Mouse (Mus musculus): ENCODE measurements around the gene Akt2. TPM values are rescaled to one million over a fixed set of nuclear protein-coding genes. Genes with fewer than 3 reads are reported as not detected.

The Akt2 gene
- polyA plus RNA-seq, 1 experiment from 2014 or later, result 72.3 TPM

DNA sequence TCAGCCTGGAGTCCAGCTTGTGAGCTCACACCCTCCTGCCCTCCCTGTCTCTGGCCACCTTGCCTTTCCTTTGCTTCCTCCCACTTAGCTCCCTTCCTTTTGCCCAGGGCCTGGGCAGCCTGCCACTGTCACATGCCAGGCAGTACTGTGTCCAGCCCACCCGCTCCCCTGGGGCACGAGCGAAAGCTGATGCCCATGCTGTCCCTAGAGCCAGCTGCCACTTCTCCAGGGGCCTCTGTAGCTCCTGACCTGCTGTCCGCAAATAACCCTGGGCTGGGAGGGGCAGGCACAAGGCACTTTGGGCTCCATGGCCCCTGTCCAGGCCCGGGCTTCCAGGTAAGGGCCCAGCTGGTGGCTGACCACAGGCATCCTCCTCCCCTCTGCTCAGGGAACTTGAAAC lies 16.2 kb downstream of the Akt2 start:
- no peaks in the 10 kb centered on the region for H3K4me1 ChIP-seq (replicated peaks; ENCODE audit: control insufficient read depth, insufficient read depth, low read length)
- ATAC-seq (replicated peaks; ENCODE audit: low FRiP score) (no peak), DNase-seq (ENCODE audit: low spot score) (no peak)
- no peaks in the 10 kb centered on the region for H3K9me3 ChIP-seq (ENCODE audit: control insufficient read depth, low read length)
- H3K27me3 ChIP-seq (ENCODE audit: control insufficient read depth, insufficient read depth, low read length), result no peaks in the 10 kb centered on the region
- 92% methylated on average over 5 of the region's 5 CpGs for WGBS
- H3K4me2 ChIP-seq (ENCODE audit: low read depth, low read length, severe bottlenecking), result no peak overlapping the region
- no peak overlapping the region for H3K4me3 ChIP-seq (ENCODE audit: low read depth, low read length)
- no peak overlapping the region for H3K9ac ChIP-seq (ENCODE audit: low read length)
- H3K36me3 ChIP-seq (ENCODE audit: control insufficient read depth, insufficient read depth, low read length), result no peaks in the 10 kb centered on the region; the same call in 1 of the 2 replicates
- no peak overlapping the region for H3K27ac ChIP-seq (ENCODE audit: low read depth, low read length)

DNA sequence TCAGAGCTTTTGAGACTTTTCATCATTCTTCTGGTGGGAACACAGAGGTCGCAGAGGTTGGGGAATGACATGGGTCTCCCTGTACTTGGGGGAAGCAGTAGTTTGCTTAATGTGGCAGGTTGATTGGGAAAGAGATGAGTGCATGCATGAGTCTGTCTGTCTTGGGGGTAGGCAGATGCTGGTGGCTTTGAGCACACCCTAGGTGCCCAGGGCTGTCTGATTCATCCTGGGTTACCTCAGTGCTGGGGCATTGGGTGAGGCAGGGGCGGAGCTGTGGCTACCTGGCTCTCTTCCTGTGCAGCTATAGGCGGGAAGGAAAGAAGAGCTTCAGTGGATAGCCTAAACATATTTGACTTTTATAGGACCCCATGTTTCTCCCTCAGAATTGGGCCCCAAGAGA lies 16.8 kb downstream of the Akt2 start:
- H3K27me3 ChIP-seq (ENCODE audit: control insufficient read depth, insufficient read depth, low read length), result no peaks in the 10 kb centered on the region
- H3K4me3 ChIP-seq (ENCODE audit: low read depth, low read length), result no peak overlapping the region
- ATAC-seq (replicated peaks; ENCODE audit: low FRiP score) (no peak), DNase-seq (ENCODE audit: low spot score) (no peak)
- H3K36me3 ChIP-seq (ENCODE audit: control insufficient read depth, insufficient read depth, low read length), result no peaks in the 10 kb centered on the region; the same call in 1 of the 2 replicates
- no peaks in the 10 kb centered on the region; the same call in 1 of the 2 replicates for H3K4me1 ChIP-seq (replicated peaks; ENCODE audit: control insufficient read depth, insufficient read depth, low read length)
- H3K27ac ChIP-seq (ENCODE audit: low read depth, low read length), result no peak overlapping the region
- H3K9ac ChIP-seq (ENCODE audit: low read length), result no peak overlapping the region
- H3K9me3 ChIP-seq (ENCODE audit: control insufficient read depth, low read length), result no peaks in the 10 kb centered on the region
- no peak overlapping the region for H3K4me2 ChIP-seq (ENCODE audit: low read depth, low read length, severe bottlenecking)
- 86% methylated on average over 3 of the region's 3 CpGs for WGBS

DNA sequence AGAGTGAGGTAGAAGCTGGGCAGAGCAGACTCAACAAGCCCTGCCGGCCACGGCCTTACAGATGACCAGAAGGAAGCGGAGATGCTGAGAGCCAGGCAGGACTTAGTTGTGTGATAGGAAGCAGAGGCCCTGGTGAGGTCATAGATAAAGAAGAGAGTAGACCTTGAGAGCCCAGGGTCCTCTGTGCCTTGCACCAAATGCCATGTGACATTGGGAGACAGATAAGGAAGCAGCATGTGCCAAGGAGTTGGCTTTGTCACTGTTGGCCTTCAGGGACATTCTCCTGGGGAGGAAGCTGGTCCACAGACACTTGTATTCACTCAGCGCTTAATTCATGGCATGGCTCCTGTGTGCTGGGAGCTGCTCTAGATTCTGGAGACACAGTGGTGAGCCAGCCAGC lies 17.9 kb downstream of the Akt2 start:
- H3K27ac ChIP-seq (ENCODE audit: low read depth, low read length), result no peak overlapping the region
- H3K36me3 ChIP-seq (ENCODE audit: control insufficient read depth, insufficient read depth, low read length), result no peaks in the 10 kb centered on the region; the same call in 1 of the 2 replicates
- H3K9ac ChIP-seq (ENCODE audit: low read length), result no peak overlapping the region
- no peak overlapping the region for H3K4me3 ChIP-seq (ENCODE audit: low read depth, low read length)
- H3K27me3 ChIP-seq (ENCODE audit: control insufficient read depth, insufficient read depth, low read length), result no peaks in the 10 kb centered on the region
- no peaks in the 10 kb centered on the region for H3K9me3 ChIP-seq (ENCODE audit: control insufficient read depth, low read length)
- DNase-seq (ENCODE audit: low spot score) (no peak), ATAC-seq (replicated peaks; ENCODE audit: low FRiP score) (no peak)
- H3K4me1 ChIP-seq (replicated peaks; ENCODE audit: control insufficient read depth, insufficient read depth, low read length), result peaks cover 2% of the 10 kb centered on the region; the same call in 1 of the 2 replicates
- WGBS, result 96% methylated on average over 4 of the region's 4 CpGs
- H3K4me2 ChIP-seq (ENCODE audit: low read depth, low read length, severe bottlenecking), result no peak overlapping the region

DNA sequence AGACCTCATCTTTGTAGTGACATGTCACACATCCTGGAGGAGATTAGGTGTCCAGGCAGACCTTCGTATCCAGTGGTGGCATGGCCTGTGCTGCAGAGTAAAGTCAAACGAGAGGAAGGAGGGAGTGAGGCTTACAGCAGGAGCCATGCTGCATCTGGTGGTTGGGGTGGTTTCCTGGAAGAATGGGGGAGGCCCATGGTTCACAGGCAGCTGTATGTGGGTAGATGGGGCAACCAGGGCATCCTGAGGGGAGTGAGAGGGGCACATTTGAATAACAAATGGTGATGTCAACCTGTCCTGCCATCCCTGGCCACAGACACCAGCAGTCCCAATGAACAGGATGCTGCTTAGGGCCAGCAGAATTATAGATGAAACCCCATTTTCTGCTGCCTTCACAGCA lies 18.3 kb downstream of the Akt2 start:
- H3K4me3 ChIP-seq (ENCODE audit: low read depth, low read length), result no peak overlapping the region
- ATAC-seq (replicated peaks; ENCODE audit: low FRiP score), result no peak
- H3K27me3 ChIP-seq (ENCODE audit: control insufficient read depth, insufficient read depth, low read length), result no peaks in the 10 kb centered on the region
- 97% methylated on average over 2 of the region's 2 CpGs for WGBS
- peaks cover 2% of the 10 kb centered on the region; the same call in 1 of the 2 replicates for H3K4me1 ChIP-seq (replicated peaks; ENCODE audit: control insufficient read depth, insufficient read depth, low read length)
- no peak overlapping the region for H3K4me2 ChIP-seq (ENCODE audit: low read depth, low read length, severe bottlenecking)
- no peaks in the 10 kb centered on the region for H3K9me3 ChIP-seq (ENCODE audit: control insufficient read depth, low read length)
- no peak overlapping the region for H3K9ac ChIP-seq (ENCODE audit: low read length)
- H3K27ac ChIP-seq (ENCODE audit: low read depth, low read length), result no peak overlapping the region
- no peaks in the 10 kb centered on the region; the same call in 1 of the 2 replicates for H3K36me3 ChIP-seq (ENCODE audit: control insufficient read depth, insufficient read depth, low read length)
- DNase-seq (ENCODE audit: low spot score), result no peak

DNA sequence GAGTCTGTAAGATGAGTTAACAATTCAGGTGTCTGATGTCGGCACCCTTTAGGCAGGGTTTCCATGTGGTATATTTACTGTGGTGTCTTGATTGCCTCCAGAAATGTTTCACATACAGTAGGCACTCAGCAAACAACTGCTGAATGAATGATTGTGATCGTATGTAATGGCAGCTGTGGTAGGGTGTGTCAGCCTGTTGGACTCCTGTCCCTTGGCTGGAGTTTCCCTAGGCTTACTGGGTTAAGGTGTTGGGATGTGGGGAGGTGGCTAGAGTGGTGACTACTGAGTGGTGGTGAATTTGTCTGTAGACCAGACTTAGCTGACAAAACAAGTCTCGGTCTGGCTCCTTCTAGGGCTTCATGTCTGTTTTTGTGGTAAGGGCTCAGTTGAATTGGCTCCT lies 19.0 kb downstream of the Akt2 start:
- Histone ChIP-seq H3K4me2 (ENCODE audit: low read depth, low read length, severe bottlenecking) (no peak overlapping the region), H3K4me1 (replicated peaks; ENCODE audit: control insufficient read depth, insufficient read depth, low read length) (peaks cover 2% of the 10 kb centered on the region; the same call in 1 of the 2 replicates), H3K27ac (ENCODE audit: low read depth, low read length) (no peak overlapping the region), H3K27me3 (ENCODE audit: control insufficient read depth, insufficient read depth, low read length) (no peaks in the 10 kb centered on the region), H3K36me3 (ENCODE audit: control insufficient read depth, insufficient read depth, low read length) (no peaks in the 10 kb centered on the region; the same call in 1 of the 2 replicates), H3K9me3 (ENCODE audit: control insufficient read depth, low read length) (no peaks in the 10 kb centered on the region), H3K4me3 (ENCODE audit: low read depth, low read length) (no peak overlapping the region), H3K9ac (ENCODE audit: low read length) (no peak overlapping the region)
- WGBS, result 93% methylated on average over 3 of the region's 3 CpGs
- DNase-seq (ENCODE audit: low spot score), result no peak
- ATAC-seq (replicated peaks; ENCODE audit: low FRiP score), result no peak

- no peak for DNase-seq (ENCODE audit: low spot score)
- Histone ChIP-seq H3K4me1 (replicated peaks; ENCODE audit: control insufficient read depth, insufficient read depth, low read length) (peaks cover 2% of the 10 kb centered on the region; the same call in 1 of the 2 replicates), H3K27me3 (ENCODE audit: control insufficient read depth, insufficient read depth, low read length) (no peaks in the 10 kb centered on the region), H3K4me3 (ENCODE audit: low read depth, low read length) (no peak overlapping the region), H3K36me3 (ENCODE audit: control insufficient read depth, insufficient read depth, low read length) (no peaks in the 10 kb centered on the region; the same call in 1 of the 2 replicates), H3K27ac (ENCODE audit: low read depth, low read length) (no peak overlapping the region), H3K9ac (ENCODE audit: low read length) (no peak overlapping the region), H3K4me2 (ENCODE audit: low read depth, low read length, severe bottlenecking) (no peak overlapping the region), H3K9me3 (ENCODE audit: control insufficient read depth, low read length) (no peaks in the 10 kb centered on the region)
- no peak for ATAC-seq (replicated peaks; ENCODE audit: low FRiP score)
- 93% methylated on average over 5 of the region's 5 CpGs for WGBS
Observed at GRCm38 (mm10) chr7:27610871-27611270, 19.5 kb downstream of the Akt2 start.

GRCm38 (mm10) chr7:27612940-27613339 lies 21.6 kb downstream of the Akt2 start:
- no peaks in the 10 kb centered on the region for H3K27me3 ChIP-seq (ENCODE audit: control insufficient read depth, insufficient read depth, low read length)
- peaks cover 2% of the 10 kb centered on the region; the same call in 1 of the 2 replicates for H3K4me1 ChIP-seq (replicated peaks; ENCODE audit: control insufficient read depth, insufficient read depth, low read length)
- H3K27ac ChIP-seq (ENCODE audit: low read depth, low read length), result no peak overlapping the region
- H3K4me2 ChIP-seq (ENCODE audit: low read depth, low read length, severe bottlenecking), result no peak overlapping the region
- no peaks in the 10 kb centered on the region; the same call in 1 of the 2 replicates for H3K36me3 ChIP-seq (ENCODE audit: control insufficient read depth, insufficient read depth, low read length)
- H3K9ac ChIP-seq (ENCODE audit: low read length), result no peak overlapping the region
- DNase-seq (ENCODE audit: low spot score) (no peak), ATAC-seq (replicated peaks; ENCODE audit: low FRiP score) (no peak)
- H3K9me3 ChIP-seq (ENCODE audit: control insufficient read depth, low read length), result no peaks in the 10 kb centered on the region
- no peak overlapping the region for H3K4me3 ChIP-seq (ENCODE audit: low read depth, low read length)
- WGBS, result 78% methylated on average over 4 of the region's 4 CpGs

DNA sequence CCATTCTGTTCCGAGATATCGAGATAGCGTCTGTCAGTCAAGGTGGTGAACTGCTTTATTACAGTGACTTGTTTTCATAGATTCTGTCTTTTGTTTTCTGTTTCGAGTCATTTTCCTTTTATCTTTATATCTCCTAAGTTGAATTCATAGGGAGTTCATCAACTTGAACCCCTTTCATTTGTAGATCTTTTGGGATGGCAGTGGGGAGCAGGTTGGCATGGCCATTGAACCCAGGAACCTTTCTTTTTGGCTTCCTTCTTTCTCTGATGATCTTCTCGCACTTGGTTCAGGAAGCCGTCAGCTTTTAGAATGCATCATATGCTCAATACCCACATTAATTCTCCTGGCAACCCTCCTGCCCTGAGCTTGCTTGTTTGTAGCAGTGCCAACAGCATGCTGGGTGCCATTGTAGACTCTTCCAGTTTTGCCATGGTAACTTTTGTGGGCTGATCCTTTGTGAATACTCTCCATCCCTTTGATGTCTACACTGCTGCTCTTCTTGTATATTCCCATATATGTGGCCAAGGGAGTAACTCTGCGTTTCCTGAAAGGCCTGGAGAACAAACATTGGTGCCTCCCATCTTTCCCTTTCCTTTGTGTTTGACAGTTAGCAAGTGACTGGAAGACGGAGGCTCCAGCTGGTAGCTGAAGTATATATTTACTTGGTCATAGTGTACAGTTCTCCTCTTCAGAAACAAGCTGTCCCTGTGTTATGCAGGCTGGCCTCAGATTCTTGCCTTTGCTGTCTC lies 22.6 kb downstream of the Akt2 start:
- no peaks in the 10 kb centered on the region; the same call in 1 of the 2 replicates for H3K36me3 ChIP-seq (ENCODE audit: control insufficient read depth, insufficient read depth, low read length)
- H3K27me3 ChIP-seq (ENCODE audit: control insufficient read depth, insufficient read depth, low read length), result no peaks in the 10 kb centered on the region
- DNase-seq (ENCODE audit: low spot score) (no peak), ATAC-seq (replicated peaks; ENCODE audit: low FRiP score) (peak; percentile 83)
- H3K4me3 ChIP-seq (ENCODE audit: low read depth, low read length), result no peak overlapping the region
- WGBS, result 54% methylated on average over 8 of the region's 8 CpGs
- no peaks in the 10 kb centered on the region for H3K9me3 ChIP-seq (ENCODE audit: control insufficient read depth, low read length)
- no peak overlapping the region for H3K4me2 ChIP-seq (ENCODE audit: low read depth, low read length, severe bottlenecking)
- H3K27ac ChIP-seq (ENCODE audit: low read depth, low read length), result peak overlapping the region; percentile 55
- peaks cover 2% of the 10 kb centered on the region; the same call in 1 of the 2 replicates for H3K4me1 ChIP-seq (replicated peaks; ENCODE audit: control insufficient read depth, insufficient read depth, low read length)
- H3K9ac ChIP-seq (ENCODE audit: low read length), result no peak overlapping the region

- Histone ChIP-seq H3K36me3 (ENCODE audit: control insufficient read depth, insufficient read depth, low read length) (peaks cover 4% of the 10 kb centered on the region), H3K4me2 (ENCODE audit: low read depth, low read length, severe bottlenecking) (no peak overlapping the region), H3K9ac (ENCODE audit: low read length) (no peak overlapping the region), H3K4me1 (replicated peaks; ENCODE audit: control insufficient read depth, insufficient read depth, low read length) (no peaks in the 10 kb centered on the region), H3K9me3 (ENCODE audit: control insufficient read depth, low read length) (no peaks in the 10 kb centered on the region), H3K4me3 (ENCODE audit: low read depth, low read length) (no peak overlapping the region), H3K27ac (ENCODE audit: low read depth, low read length) (no peak overlapping the region), H3K27me3 (ENCODE audit: control insufficient read depth, insufficient read depth, low read length) (no peaks in the 10 kb centered on the region)
- ATAC-seq (replicated peaks; ENCODE audit: low FRiP score), result no peak
- no peak for DNase-seq (ENCODE audit: low spot score)
- WGBS, result 86% methylated on average over 6 of the region's 6 CpGs
Observed at GRCm38 (mm10) chr7:27621028-27621427, 29.7 kb downstream of the Akt2 start.
